21 mouse cellular contexts compared by ENCODE assay signal in the genomic region with DNA sequence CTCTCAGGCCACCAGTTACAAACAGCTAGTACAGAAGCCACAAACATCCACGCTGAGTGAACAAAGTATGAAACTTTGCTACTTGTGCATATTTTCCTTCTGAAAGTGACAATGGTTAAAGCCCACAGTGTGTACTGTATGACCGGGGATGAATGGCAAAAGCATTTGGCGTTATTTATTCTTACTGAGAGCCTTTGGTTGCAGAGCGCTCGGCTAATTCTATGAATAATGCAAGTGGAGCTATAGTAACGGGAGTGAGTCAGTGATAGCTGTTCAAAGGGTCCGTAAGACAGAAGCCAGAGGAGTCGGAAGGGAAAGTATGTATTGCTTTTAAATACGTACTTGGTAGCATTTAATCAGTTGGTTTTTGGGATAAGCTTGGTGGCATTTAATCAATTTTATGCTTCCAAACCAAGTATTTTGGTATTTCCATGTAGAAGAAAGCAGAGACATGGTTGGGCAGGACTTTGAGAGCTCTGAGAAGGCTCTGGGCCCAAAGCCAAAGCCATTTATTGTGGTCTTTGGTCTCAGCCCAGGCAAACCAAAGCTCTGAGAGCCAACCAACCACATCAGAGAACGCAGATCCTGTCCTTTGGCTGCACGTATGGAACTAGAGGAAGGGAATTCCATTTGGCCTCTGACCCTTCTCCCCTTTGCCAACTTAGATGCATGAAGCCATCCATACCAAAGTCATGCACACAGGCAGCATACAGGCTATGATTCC. TPM values are rescaled to one million over a fixed set of nuclear protein-coding genes. Genes with fewer than 3 reads are reported as not detected.
DNase-seq lines count a peak whose midpoint lies in the region; ATAC-seq and TF ChIP-seq lines count a peak whose summit lies in the region.
"Had no signal": no experiment of that assay in that cellular context is flagged by ENCODE, and none has a peak within 500 bp of the region (broad histone marks: within the 10 kb centered on the region; RNA-seq: fewer than 3 reads in every experiment).

No protein-coding gene starts in this region.

- no peak for TF ChIP-seq CTCF in kidney, adult 2 months (conservative IDR thresholded peaks at IDR 0.05; ENCODE audit: insufficient read depth, insufficient read length, low read depth, low read length)

- WGBS in embryonic facial prominence, embryonic 14.5 days = 83% methylated on average over 11 of the region's 11 CpGs
- WGBS in embryonic facial prominence, embryonic 10.5 days = 93% methylated on average over 11 of the region's 11 CpGs
- 74% methylated on average over 11 of the region's 11 CpGs for WGBS in kidney, adult 2 months
- WGBS in forebrain, embryonic 16.5 days = 46% methylated on average over 11 of the region's 11 CpGs

- H3K9ac ChIP-seq in embryonic facial prominence, embryonic 14.5 days (ENCODE audit: low read depth, low read length) = no peak overlapping the region
- no peak overlapping the region for H3K9ac ChIP-seq in forebrain, embryonic 16.5 days (replicated peaks; ENCODE audit: low read depth, low read length)
- H3K9ac ChIP-seq: limb, embryonic 12.5 days; liver, embryonic 15.5 days; neural tube, embryonic 12.5 days; stomach, embryonic 15.5 days had no signal

- no peaks in the 10 kb centered on the region for H3K4me1 ChIP-seq in embryonic facial prominence, embryonic 14.5 days (ENCODE audit: control insufficient read depth, insufficient read depth, low read length)
- H3K4me1 ChIP-seq in embryonic facial prominence, embryonic 10.5 days = no peaks in the 10 kb centered on the region
- H3K4me1 ChIP-seq in kidney, adult 2 months (ENCODE audit: control insufficient read depth, insufficient read depth, low read length) = no peaks in the 10 kb centered on the region
- H3K4me1 ChIP-seq in forebrain, embryonic 16.5 days (replicated peaks; ENCODE audit: control insufficient read depth, insufficient read depth, low read length) = no peaks in the 10 kb centered on the region
- H3K4me1 ChIP-seq: limb, embryonic 12.5 days; liver, embryonic 15.5 days; neural tube, embryonic 12.5 days; stomach, embryonic 15.5 days had no signal

- no peaks in the 10 kb centered on the region for H3K9me3 ChIP-seq in embryonic facial prominence, embryonic 14.5 days (ENCODE audit: control insufficient read depth, low read length)
- H3K9me3 ChIP-seq in embryonic facial prominence, embryonic 10.5 days = no peaks in the 10 kb centered on the region
- H3K9me3 ChIP-seq in forebrain, embryonic 16.5 days (ENCODE audit: control insufficient read depth, low read length) = no peaks in the 10 kb centered on the region
- H3K9me3 ChIP-seq: limb, embryonic 12.5 days; liver, embryonic 15.5 days; neural tube, embryonic 12.5 days; stomach, embryonic 15.5 days had no signal

- H3K27ac ChIP-seq in embryonic facial prominence, embryonic 14.5 days (replicated peaks; ENCODE audit: low read depth, low read length) = no peak overlapping the region
- H3K27ac ChIP-seq in embryonic facial prominence, embryonic 10.5 days (replicated peaks) = no peak overlapping the region
- H3K27ac ChIP-seq in kidney, adult 2 months (ENCODE audit: insufficient read depth, low read depth, low read length) = no peak overlapping the region
- 0 out of 2 replicates have a peak overlapping the region, but pooled peaks have one; percentile 13 for H3K27ac ChIP-seq in forebrain, embryonic 16.5 days (ENCODE audit: low read length)
- H3K27ac ChIP-seq: limb, embryonic 12.5 days; liver, embryonic 15.5 days; neural tube, embryonic 12.5 days; stomach, embryonic 15.5 days had no signal

- no peak for TF ChIP-seq POLR2A in kidney, adult 2 months (IDR thresholded peaks at IDR 0.05; ENCODE audit: low read depth, low read length)

- DNase-seq in embryonic facial prominence, embryonic 14.5 days (ENCODE audit: low spot score) = peak; percentile 80
- DNase-seq in embryonic facial prominence, embryonic 10.5 days (ENCODE audit: low spot score) = no peak
- peak; percentile 37 for DNase-seq in kidney, adult 2 months
- no peak for DNase-seq in kidney, adult 18-20 months
- DNase-seq in lung, postnatal 10 days = peak; percentile 29
- no peak for DNase-seq in lung, postnatal 25 days (ENCODE audit: low spot score)
- DNase-seq: adrenal gland, postnatal 36 days; cerebellum, postnatal 25 days; lung, postnatal 4 days had no signal

- H3K36me3 ChIP-seq in embryonic facial prominence, embryonic 14.5 days (ENCODE audit: control insufficient read depth, insufficient read depth, low read length) = peaks cover 45% of the 10 kb centered on the region
- peaks cover 70% of the 10 kb centered on the region for H3K36me3 ChIP-seq in embryonic facial prominence, embryonic 10.5 days (replicated peaks)
- no peaks in the 10 kb centered on the region; the same call in 1 of the 2 replicates for H3K36me3 ChIP-seq in kidney, adult 2 months (ENCODE audit: control insufficient read depth, insufficient read depth, low read length)
- H3K36me3 ChIP-seq in forebrain, embryonic 16.5 days (ENCODE audit: control insufficient read depth, insufficient read depth) = no peaks in the 10 kb centered on the region

- H3K27me3 ChIP-seq in embryonic facial prominence, embryonic 14.5 days (replicated peaks; ENCODE audit: control insufficient read depth, insufficient read depth, low read length) = no peaks in the 10 kb centered on the region
- no peaks in the 10 kb centered on the region for H3K27me3 ChIP-seq in embryonic facial prominence, embryonic 10.5 days (replicated peaks; ENCODE audit: low read depth, poor library complexity, severe bottlenecking)
- H3K27me3 ChIP-seq in kidney, adult 2 months (replicated peaks; ENCODE audit: control insufficient read depth, insufficient read depth, low read length) = no peaks in the 10 kb centered on the region
- no peaks in the 10 kb centered on the region for H3K27me3 ChIP-seq in forebrain, embryonic 16.5 days (replicated peaks; ENCODE audit: control insufficient read depth, insufficient read depth, low read length)
- H3K27me3 ChIP-seq: limb, embryonic 12.5 days; liver, embryonic 15.5 days; neural tube, embryonic 12.5 days; Patski; stomach, embryonic 15.5 days had no signal

- H3K4me2 ChIP-seq in embryonic facial prominence, embryonic 14.5 days (ENCODE audit: low read depth, low read length) = no peak overlapping the region
- H3K4me2 ChIP-seq in forebrain, embryonic 16.5 days (ENCODE audit: low read length) = no peak overlapping the region
- H3K4me2 ChIP-seq: limb, embryonic 12.5 days; liver, embryonic 15.5 days; neural tube, embryonic 12.5 days; stomach, embryonic 15.5 days had no signal

- ATAC-seq in embryonic facial prominence, embryonic 14.5 days (ENCODE audit: low read depth) = no peak
- ATAC-seq in forebrain, embryonic 16.5 days = peak; percentile 88
- ATAC-seq in megakaryocyte progenitor cell, adult 5-6 weeks (replicated peaks; ENCODE audit: poor library complexity) = no peak
- ATAC-seq: Patski had no signal

- H3K4me3 ChIP-seq in embryonic facial prominence, embryonic 14.5 days (ENCODE audit: low read depth, low read length) = no peak overlapping the region
- no peak overlapping the region for H3K4me3 ChIP-seq in embryonic facial prominence, embryonic 10.5 days
- H3K4me3 ChIP-seq in kidney, adult 2 months (ENCODE audit: insufficient read depth, low read depth, low read length) = no peak overlapping the region
- H3K4me3 ChIP-seq in forebrain, embryonic 16.5 days (replicated peaks; ENCODE audit: low read length) = no peak overlapping the region
- H3K4me3 ChIP-seq: limb, embryonic 12.5 days; liver, embryonic 15.5 days; neural tube, embryonic 12.5 days; stomach, embryonic 15.5 days had no signal

RNA-seq across cellular contexts. Expression of gene N4bp2l1, which starts 26.3 kb away (rescaled TPM):
- polyA plus RNA-seq in embryonic facial prominence, embryonic 14.5 days (2014; fragmentation: Nextera tagmentation; extraction: Ambion mirVana) = 4.7 and 6.1 TPM in 2 replicates
- polyA plus RNA-seq in embryonic facial prominence, embryonic 10.5 days (2016; fragmentation: Nextera tagmentation; extraction: Ambion mirVana) = 2.7 and 2.9 TPM in 2 replicates
- 6.9 and 7.8 TPM in 2 replicates for polyA plus RNA-seq in kidney, adult 2 months (2012; rRNA removed)
- 12.3 and 12.9 TPM in 2 replicates for polyA plus RNA-seq in forebrain, embryonic 16.5 days (2015; fragmentation: Nextera tagmentation; extraction: Ambion mirVana)
- 22.3 and 28.9 TPM in 2 replicates for total RNA-seq in megakaryocyte progenitor cell, adult 5-6 weeks (2015)
- 27.4 and 27.6 TPM in 2 replicates for total RNA-seq in megakaryocyte progenitor cell, adult 5-6 weeks (2017)

RNA-seq across cellular contexts. Expression of gene Brca2, which starts 48.2 kb away (rescaled TPM):
- polyA plus RNA-seq in embryonic facial prominence, embryonic 14.5 days (2014; fragmentation: Nextera tagmentation; extraction: Ambion mirVana) = 14.5 and 21.0 TPM in 2 replicates
- 40.8 and 42.5 TPM in 2 replicates for polyA plus RNA-seq in embryonic facial prominence, embryonic 10.5 days (2016; fragmentation: Nextera tagmentation; extraction: Ambion mirVana)
- 2.2 and 2.5 TPM in 2 replicates for polyA plus RNA-seq in kidney, adult 2 months (2012; rRNA removed)
- 11.3 and 16.5 TPM in 2 replicates for polyA plus RNA-seq in forebrain, embryonic 16.5 days (2015; fragmentation: Nextera tagmentation; extraction: Ambion mirVana)
- 36.1 and 52.9 TPM in 2 replicates for total RNA-seq in megakaryocyte progenitor cell, adult 5-6 weeks (2015)
- 37.4 and 45.7 TPM in 2 replicates for total RNA-seq in megakaryocyte progenitor cell, adult 5-6 weeks (2017)

RNA-seq across cellular contexts. Expression of gene Zar1l, which starts 52.7 kb away (rescaled TPM):
- not detected in 2 replicates for polyA plus RNA-seq in embryonic facial prominence, embryonic 14.5 days (2014; fragmentation: Nextera tagmentation; extraction: Ambion mirVana)
- polyA plus RNA-seq in embryonic facial prominence, embryonic 10.5 days (2016; fragmentation: Nextera tagmentation; extraction: Ambion mirVana) = not detected in 2 replicates
- polyA plus RNA-seq in kidney, adult 2 months (2012; rRNA removed) = not detected in 2 replicates
- not detected in 2 replicates for polyA plus RNA-seq in forebrain, embryonic 16.5 days (2015; fragmentation: Nextera tagmentation; extraction: Ambion mirVana)
- not detected in 2 replicates for total RNA-seq in megakaryocyte progenitor cell, adult 5-6 weeks (2015)
- total RNA-seq in megakaryocyte progenitor cell, adult 5-6 weeks (2017) = not detected in 2 replicates
- total RNA-seq: adrenal gland, postnatal 36 days; gastrocnemius, adult 18-20 months; granulocyte monocyte progenitor cell, adult 5-6 weeks had no signal
- polyA plus RNA-seq: heart, embryonic 14.5 days; limb, embryonic 12.5 days; liver, embryonic 15.5 days; neural tube, embryonic 12.5 days; Patski; small intestine, adult 2 months; stomach, embryonic 15.5 days; thymus, postnatal 0 days had no signal

Comparison
In these comparisons a context has a peak if more than half of its experiments do, and no peak if none do; other contexts are left out.
1. DNase-seq: peak in embryonic facial prominence, embryonic 14.5 days (single experiment), kidney, adult 2 months (single experiment) and lung, postnatal 10 days (single experiment); none in embryonic facial prominence, embryonic 10.5 days (single experiment), kidney, adult 18-20 months (single experiment) and lung, postnatal 25 days (single experiment).